Mouse (Mus musculus): ENCODE data around the gene Acsm4. TPM values are rescaled to one million over a fixed set of nuclear protein-coding genes. Genes with fewer than 3 reads are reported as not detected.
"Not testable (repeated sequence)": the region's sequence is repeated elsewhere in the genome, so short reads cannot be mapped to it uniquely, and the experiment has no call there.

Gene Acsm4
- total RNA-seq (2021), result not detected in 2 replicates
- long read RNA-seq, result 0 reads

GRCm38 (mm10) chr7:119689726-119690125 is at the start of gene Acsm4:
Gene Acsm4 (plus strand): TSS chr7:119690026.
- no peak for DNase-seq

DNA sequence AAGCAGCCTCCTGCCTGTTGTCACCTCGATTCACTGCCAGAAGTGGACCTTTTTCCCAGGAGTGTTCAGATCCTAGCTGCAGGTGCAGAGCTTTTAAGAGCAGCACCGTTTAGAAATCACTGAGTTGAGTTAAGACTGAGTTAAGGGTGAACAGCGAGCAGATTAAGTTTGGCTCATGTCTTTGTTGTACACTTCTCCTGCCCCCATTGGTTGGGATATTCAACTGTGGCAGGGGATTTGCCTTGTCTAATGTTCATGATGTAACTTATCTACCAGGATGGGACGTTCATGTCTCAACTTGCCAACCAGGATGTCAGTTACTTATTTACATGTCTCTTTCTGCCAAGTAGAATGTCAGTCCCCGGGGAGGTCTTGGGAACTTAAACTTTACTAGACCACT is 47.5 kb upstream of the Acsm4 start:
- no peak for DNase-seq

DNA sequence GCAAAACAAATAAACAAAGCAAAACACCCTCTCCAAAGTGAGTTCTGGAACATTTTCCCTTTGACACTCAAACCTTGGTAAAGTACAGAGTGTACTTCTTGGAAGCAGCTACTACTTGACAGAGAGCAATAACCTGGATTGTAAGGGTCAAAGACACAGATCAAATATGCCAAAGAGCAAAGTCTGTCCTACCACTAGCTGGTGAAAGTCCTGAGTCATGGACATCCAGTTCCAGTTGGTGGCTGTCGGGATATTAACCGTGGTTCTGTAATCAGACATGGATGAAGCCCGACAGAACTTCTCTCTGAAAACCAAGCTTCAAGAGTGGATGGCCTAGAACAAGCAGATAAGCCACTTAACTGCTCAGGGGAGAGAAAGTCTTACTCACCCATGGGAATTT is 21.9 kb upstream of the Acsm4 start:
- no peak for DNase-seq

DNA sequence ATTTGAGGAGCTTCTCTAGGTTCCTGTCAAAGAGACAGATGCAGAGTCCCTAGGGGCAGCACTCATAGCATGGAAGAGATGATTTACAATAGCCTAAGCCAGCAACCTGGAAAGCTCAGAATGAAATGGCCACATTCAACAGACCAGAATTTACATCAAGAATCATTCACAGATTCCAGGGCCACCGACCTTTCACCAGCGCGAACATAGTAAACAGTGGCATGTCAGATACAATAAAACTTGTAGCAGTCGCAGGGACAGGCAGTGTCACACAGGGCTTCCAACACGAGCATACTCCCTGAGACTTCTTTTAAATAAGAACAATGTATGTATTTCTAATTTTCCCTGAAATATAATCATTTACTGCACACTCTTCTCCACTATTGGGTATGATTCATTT is 19.4 kb upstream of the Acsm4 start:
- DNase-seq, result no peak

- peak; percentile 21 for DNase-seq
Measured at GRCm38 (mm10) chr7:119670925-119671324, 18.9 kb upstream of the Acsm4 start.

DNA sequence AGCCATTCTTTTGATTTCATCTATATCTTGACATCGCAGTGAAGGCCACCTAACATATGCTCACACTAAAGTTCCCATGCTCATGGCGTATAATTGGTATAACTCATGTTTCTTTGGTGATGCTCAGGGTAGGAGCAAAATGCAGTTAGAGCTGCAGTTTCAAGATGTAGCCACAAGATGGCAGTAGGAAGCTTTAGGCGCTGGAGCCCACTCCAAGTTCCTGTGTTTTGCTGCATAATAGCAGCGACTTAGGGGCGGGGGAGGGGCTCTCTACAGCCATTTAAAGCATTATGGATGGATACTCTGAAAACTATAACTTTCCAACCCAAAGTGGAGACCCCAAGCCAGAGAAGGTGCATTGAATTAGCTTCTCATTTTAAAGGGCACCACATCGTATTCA is 16.4 kb upstream of the Acsm4 start:
- no peak for DNase-seq

- no peak for DNase-seq
Measured at GRCm38 (mm10) chr7:119680107-119680506, 9.7 kb upstream of the Acsm4 start.

- no peak for DNase-seq
Measured at GRCm38 (mm10) chr7:119682699-119683098, 7.1 kb upstream of the Acsm4 start.

DNA sequence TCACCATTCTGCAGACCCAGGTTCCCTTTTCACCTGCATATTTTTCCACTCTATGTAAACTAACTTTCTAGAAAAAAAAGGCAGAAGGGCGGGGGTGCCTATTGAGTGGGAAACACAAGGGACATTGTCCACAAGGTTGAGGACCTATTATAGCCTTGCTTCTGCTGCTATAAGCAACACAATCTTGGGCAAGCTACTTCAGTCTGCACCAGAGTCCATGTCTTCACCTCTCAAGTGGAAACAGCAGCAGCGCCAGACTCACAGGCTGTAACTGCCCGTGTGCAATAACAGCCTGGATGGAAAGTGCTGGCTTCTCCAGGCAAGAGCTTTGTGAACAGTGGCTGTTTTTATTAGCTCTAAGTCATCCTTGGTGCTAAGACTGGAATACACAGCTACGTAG is 2.5 kb downstream of the Acsm4 start:
- DNase-seq, result no peak

GRCm38 (mm10) chr7:119694926-119695325 is 5.1 kb downstream of the Acsm4 start:
- DNase-seq, result no peak

- DNase-seq, result no peak
Measured at GRCm38 (mm10) chr7:119714111-119714510, 24.3 kb downstream of the Acsm4 start.

GRCm38 (mm10) chr7:119720253-119720946 is 30.6 kb downstream of the Acsm4 start, which contains the start of gene Thumpd1:
Gene Thumpd1 (minus strand): TSS chr7:119720798.
- DNase-seq, result peak; percentile 96

DNA sequence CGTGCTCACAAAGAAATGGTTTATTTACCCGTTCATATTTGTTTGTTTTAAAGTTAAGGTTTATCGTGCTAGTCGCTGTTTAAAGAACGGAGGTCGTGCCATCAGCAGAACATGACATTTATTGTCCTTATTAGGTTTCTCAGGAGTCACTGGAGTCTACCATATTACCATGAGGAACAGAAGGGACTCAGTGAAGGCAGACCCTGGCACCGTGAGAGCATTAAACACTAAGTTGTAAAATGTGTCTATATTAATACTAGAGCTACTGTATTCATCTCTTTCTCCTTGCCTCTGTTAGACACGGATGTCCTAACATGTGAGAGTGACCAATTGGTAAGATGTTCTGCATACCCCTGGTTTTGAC is 31.1 kb downstream of the Acsm4 start:
- no peak for DNase-seq

DNA sequence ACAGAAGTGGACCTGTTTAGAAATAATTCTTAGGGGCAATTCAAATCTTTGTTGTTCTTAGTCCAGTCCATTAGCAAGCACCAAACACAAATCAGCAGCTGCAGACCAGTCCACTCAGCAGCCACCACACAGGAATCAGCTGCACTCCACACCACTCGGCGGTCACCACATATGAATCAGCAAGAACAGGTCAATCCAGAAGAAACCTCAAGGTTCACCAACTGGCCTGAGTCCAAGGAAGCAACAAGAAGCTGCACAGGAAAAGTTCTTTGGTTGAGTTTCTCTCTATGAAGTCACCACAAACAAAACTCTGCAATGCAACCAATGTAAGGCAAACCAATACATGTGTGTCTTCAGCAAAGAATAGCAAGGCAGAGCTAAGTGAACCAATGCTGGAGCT is 37.8 kb downstream of the Acsm4 start:
- DNase-seq, result peak; percentile 16

DNA sequence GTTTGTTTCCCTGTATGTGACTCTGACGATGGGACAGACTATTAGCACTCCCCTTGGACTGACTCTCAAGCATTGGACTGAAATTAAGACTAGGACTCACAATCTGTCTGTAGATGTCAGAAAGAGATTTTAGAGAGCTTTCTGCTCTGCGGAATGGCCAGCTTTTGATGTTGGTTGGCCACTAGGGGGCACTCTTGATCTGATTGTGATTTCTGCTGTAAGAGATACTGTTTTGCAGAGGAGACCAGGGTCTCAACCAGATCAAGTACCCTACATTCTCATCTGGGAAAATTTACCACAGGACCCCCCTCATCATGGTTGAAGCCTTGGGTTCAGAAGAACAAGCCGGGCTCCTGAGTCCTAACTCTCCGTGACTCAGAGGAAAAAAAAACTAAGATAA is 41.4 kb downstream of the Acsm4 start:
- DNase-seq, result peak; percentile 6

DNA sequence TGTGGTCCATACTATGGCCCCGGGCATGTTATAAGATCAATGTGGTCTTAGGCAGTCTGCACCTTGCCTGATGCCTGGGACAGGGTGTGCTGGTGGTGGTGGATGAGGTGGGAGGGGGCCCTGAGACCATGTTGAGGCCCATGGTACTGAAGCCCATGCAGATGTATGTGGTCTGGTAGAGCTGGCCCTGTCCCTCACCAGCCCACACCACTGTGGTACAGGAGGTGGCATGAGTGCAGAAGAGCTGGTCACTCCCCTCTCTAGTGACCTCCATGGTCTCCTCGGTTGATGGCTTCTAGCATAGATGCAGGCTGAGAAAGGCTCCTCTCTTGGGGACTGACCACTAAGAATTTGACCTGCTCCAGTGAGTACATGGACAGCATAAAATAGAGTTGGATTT is 49.1 kb downstream of the Acsm4 start:
- no peak for DNase-seq

GRCm38 (mm10) chr7:119739798-119740468 is 50.1 kb downstream of the Acsm4 start:
- DNase-seq, result not testable (repeated sequence)

- peak; percentile 37 for DNase-seq
Measured at GRCm38 (mm10) chr7:119744321-119744720, 54.5 kb downstream of the Acsm4 start.

DNA sequence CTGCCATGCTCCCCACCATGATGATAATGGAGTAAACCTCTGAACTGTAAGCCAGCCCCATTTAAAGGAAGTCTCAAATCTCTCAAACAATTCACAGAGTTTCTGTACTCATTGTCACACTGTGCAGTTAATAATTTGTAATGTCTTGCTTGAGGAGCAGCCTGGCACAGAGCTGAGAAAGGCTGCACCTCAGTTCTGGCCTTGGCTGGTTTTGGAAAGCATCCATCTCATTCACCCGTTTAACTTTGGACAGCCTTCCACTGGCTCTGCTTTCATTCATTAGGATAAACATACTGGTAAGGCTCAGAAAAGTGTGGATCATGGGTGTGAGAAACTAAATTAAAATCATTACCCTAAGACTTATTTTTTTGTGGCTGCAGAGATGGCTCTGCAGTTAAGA is 56.0 kb downstream of the Acsm4 start:
- no peak for DNase-seq

DNA sequence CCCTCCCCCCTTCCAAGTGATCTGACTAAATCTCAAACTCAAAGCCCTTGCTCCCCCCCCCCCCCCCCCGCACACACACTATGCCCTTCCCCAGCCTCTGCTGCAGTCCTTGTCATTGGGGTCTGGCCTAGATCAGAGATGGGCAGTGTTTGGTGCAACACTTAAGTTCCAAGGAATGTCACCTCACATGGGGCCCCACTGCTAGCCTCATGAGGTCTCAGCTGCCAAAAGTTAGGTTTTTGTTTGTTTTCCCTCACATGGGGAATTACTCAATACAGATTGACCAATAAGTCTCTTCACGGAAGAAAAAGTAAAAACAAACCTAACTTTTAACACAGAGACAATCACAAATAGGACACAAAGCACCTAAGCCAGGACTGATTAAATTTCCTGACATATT is 58.9 kb downstream of the Acsm4 start:
- no peak for DNase-seq

GRCm38 (mm10) chr7:119749942-119750341 is 60.1 kb downstream of the Acsm4 start:
- DNase-seq, result no peak

- no peak for DNase-seq
Measured at GRCm38 (mm10) chr7:119753696-119754095, 63.9 kb downstream of the Acsm4 start.

- peak; percentile 24 for DNase-seq
Measured at GRCm38 (mm10) chr7:119760527-119760951, 70.7 kb downstream of the Acsm4 start, which contains the start of gene Acsm3. Gene Acsm3 (plus strand): TSS chr7:119760923.

DNA sequence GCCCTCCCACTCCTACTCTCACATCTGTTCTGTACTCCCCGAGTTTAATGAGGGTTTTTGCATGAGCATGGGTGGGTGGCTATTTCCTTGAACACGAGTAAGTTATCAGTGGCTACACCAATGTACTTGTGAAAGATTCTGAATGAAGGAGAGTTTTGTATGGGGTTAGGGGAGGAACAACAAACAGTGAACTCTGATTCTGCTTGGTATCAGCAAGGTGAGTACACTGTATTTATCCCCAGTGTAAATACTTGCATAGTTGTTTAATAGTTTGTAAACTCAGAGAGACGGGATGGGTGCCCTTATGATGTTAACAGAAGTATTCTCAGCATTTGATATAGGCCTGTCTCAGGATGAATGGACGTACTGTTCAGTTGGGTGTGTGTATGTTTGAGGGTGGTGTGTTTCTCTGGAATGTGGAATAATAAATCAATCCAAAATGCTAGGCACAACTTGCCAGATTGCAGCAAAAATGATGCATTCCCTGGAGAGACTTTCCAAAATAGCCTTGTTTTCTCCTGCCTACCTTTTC is 72.4 kb downstream of the Acsm4 start:
- no peak for DNase-seq
